Mouse (Mus musculus) heart, postnatal 0 days (tissue): ENCODE results near the gene Serinc4. TPM values are rescaled to one million over a fixed set of nuclear protein-coding genes. Genes with fewer than 3 reads are reported as not detected.

Experiments
- ATAC-seq: fragments of 200-750 bp; cut with Nextera tagmentation; 2 replicates; pipeline ENCODE4 v1.8.0; 2017; ENCODE audit warnings: low read depth, moderate number of reproducible peaks, moderate library complexity; ENCODE audit not compliant: insufficient read depth
- DNase-seq: peaks from one replicate; pipeline ENCODE4 v3.0.0-alpha.2; 2016; ENCODE audit warnings: low spot score
- H3K27ac ChIP-seq: fragments of 300-500 bp; sonication (generic); 2 replicates; pipeline ENCODE4 v1.5.1; 2014; ENCODE audit warnings: low read depth, mild to moderate bottlenecking
- H3K27me3 ChIP-seq: fragments of 300-500 bp; sonication (generic); 2 replicates; pipeline ENCODE4 v1.6.1; 2014; ENCODE audit warnings: low read length, mixed read lengths; ENCODE audit not compliant: control insufficient read depth, insufficient read depth
- H3K36me3 ChIP-seq: fragments of 300-500 bp; sonication (generic); replicated peaks from 2 replicates; pipeline ENCODE4 v1.6.1; 2014; ENCODE audit warnings: low read length, mixed read lengths; ENCODE audit not compliant: control insufficient read depth, insufficient read depth
- H3K4me1 ChIP-seq: fragments of 300-500 bp; sonication (generic); 2 replicates; pipeline ENCODE4 v1.6.1; 2014; ENCODE audit warnings: antibody characterized with exemption; ENCODE audit not compliant: control insufficient read depth, insufficient read depth
- H3K4me2 ChIP-seq: fragments of 300-500 bp; sonication (generic); 2 replicates; pipeline ENCODE4 v1.6.1; 2014; ENCODE audit warnings: low read depth, mild to moderate bottlenecking, low read length, moderate library complexity
- H3K4me3 ChIP-seq: fragments of 300-500 bp; sonication (generic); 2 replicates; pipeline ENCODE4 v1.5.1; 2014; ENCODE audit warnings: low read depth, low read length
- H3K9ac ChIP-seq: fragments of 300-500 bp; sonication (generic); replicated peaks from 2 replicates; pipeline ENCODE4 v1.6.1; 2014; ENCODE audit warnings: low read depth, low read length, mixed read lengths
- H3K9me3 ChIP-seq: fragments of 300-500 bp; sonication (generic); replicated peaks from 2 replicates; pipeline ENCODE4 v1.6.1; 2016; ENCODE audit warnings: low read length; ENCODE audit not compliant: control insufficient read depth
- CTCF ChIP-seq: IDR thresholded peaks from 2 replicates; pipeline ENCODE4 v1.5.1; 2016; ENCODE audit warnings: antibody characterized with exemption, control low read depth, low read depth
- EP300 ChIP-seq: IDR thresholded peaks from 2 replicates; pipeline ENCODE4 v1.6.1; 2016; ENCODE audit warnings: antibody characterized with exemption, low read depth
- WGBS: fragments of 180-500 bp; shearing (Covaris S2); extraction: QIAGEN DNeasy Blood & Tissue Kit; methylation state at CpG from one replicate; pipeline ENCODE4 v1.1.7; 2014; 5-methylcytosine and 5-hydroxymethylcytosine counted together
- polyA plus RNA-seq: library from polyadenylated mRNA; unstranded; fragments of >200 nt; fragmentation: Nextera tagmentation; extraction: Ambion mirVana; gene quantifications from 2 replicates; pipeline ENCODE4 v1.2.1, GENCODE M21; 2015
- total RNA-seq: library from RNA; depleted of rRNA; stranded (reverse); fragments of >200 nt; gene quantifications from 2 replicates; pipeline ENCODE4 v1.2.3, GENCODE M21; 2014; ENCODE audit warnings: low replicate concordance

The Serinc4 gene
- total and polyA plus RNA-seq, 2 experiments from 2014 or later, result 0.04 TPM; not detected in 1

- H3K4me1 ChIP-seq, result peaks cover 20% of the 10 kb centered on the region
- no peak overlapping the region for H3K9ac ChIP-seq
- H3K4me3 ChIP-seq, result no peak overlapping the region
- H3K27ac ChIP-seq, result no peak overlapping the region
- H3K36me3 ChIP-seq, result no peaks in the 10 kb centered on the region
- no peaks in the 10 kb centered on the region for H3K27me3 ChIP-seq
- no peak for TF ChIP-seq CTCF
- TF ChIP-seq EP300, result no peak
- DNase-seq (no peak), ATAC-seq (no peak)
- H3K9me3 ChIP-seq, result no peaks in the 10 kb centered on the region
- H3K4me2 ChIP-seq, result no peak overlapping the region
- WGBS, result 69% methylated on average over 3 of the region's 3 CpGs
Observed at GRCm38 (mm10) chr2:121445117-121445516, 11.5 kb downstream of the Serinc4 start.

- no peaks in the 10 kb centered on the region for H3K9me3 ChIP-seq
- peak within 1 kb of the TSS; percentile 51 for H3K4me3 ChIP-seq
- H3K27me3 ChIP-seq, result no peaks in the 10 kb centered on the region
- TF ChIP-seq CTCF (no peak), EP300 (no peak)
- peak within 1 kb of the TSS; percentile 18; the same call in 1 of the 2 replicates for H3K9ac ChIP-seq
- H3K36me3 ChIP-seq, result 0 out of 2 replicates have a peak, but pooled peaks cover 8% of the 10 kb centered on the region
- ATAC-seq (no peak), DNase-seq (no peak)
- H3K4me2 ChIP-seq, result peak within 1 kb of the TSS; percentile 88
- no peak within 1 kb of the TSS for H3K27ac ChIP-seq
- 100% methylated on average over 1 of the region's 1 CpGs for WGBS
- peaks cover 20% of the 10 kb centered on the region for H3K4me1 ChIP-seq
Observed at GRCm38 (mm10) chr2:121444178-121444577, 12.4 kb downstream of the Serinc4 start, which contains the start of gene Ell3. TSS of gene Ell3 (minus strand) at chr2:121444278.

GRCm38 (mm10) chr2:121443068-121443349 is 13.6 kb downstream of the Serinc4 start:
- no peak for ATAC-seq
- H3K4me3 ChIP-seq, result peak overlapping the region; percentile 51
- no peak overlapping the region for H3K27ac ChIP-seq
- no peak for TF ChIP-seq CTCF
- no peak for TF ChIP-seq EP300
- H3K36me3 ChIP-seq, result peaks cover 19% of the 10 kb centered on the region
- no peaks in the 10 kb centered on the region for H3K27me3 ChIP-seq
- peak overlapping the region; percentile 18; the same call in 1 of the 2 replicates for H3K9ac ChIP-seq
- 16% methylated on average over 8 of the region's 8 CpGs for WGBS
- no peak for DNase-seq
- H3K4me2 ChIP-seq, result peak overlapping the region; percentile 88
- no peaks in the 10 kb centered on the region for H3K9me3 ChIP-seq
- peaks cover 19% of the 10 kb centered on the region for H3K4me1 ChIP-seq

- H3K9me3 ChIP-seq, result no peaks in the 10 kb centered on the region
- ATAC-seq (peak; percentile 68; the same call in 1 of the 2 replicates), DNase-seq (peak; percentile 51)
- H3K4me3 ChIP-seq, result peak overlapping the region; percentile 51
- no peak overlapping the region for H3K27ac ChIP-seq
- peak overlapping the region; percentile 88 for H3K4me2 ChIP-seq
- TF ChIP-seq EP300, result no peak
- TF ChIP-seq CTCF, result no peak
- H3K27me3 ChIP-seq, result no peaks in the 10 kb centered on the region
- peaks cover 13% of the 10 kb centered on the region for H3K4me1 ChIP-seq
- 2% methylated on average over 30 of the region's 30 CpGs for WGBS
- H3K9ac ChIP-seq, result peak overlapping the region; percentile 18; the same call in 1 of the 2 replicates
- H3K36me3 ChIP-seq, result peaks cover 25% of the 10 kb centered on the region
Observed at GRCm38 (mm10) chr2:121442259-121443067, 14.1 kb downstream of the Serinc4 start.

- Histone ChIP-seq H3K27ac (no peak overlapping the region), H3K9ac (0 out of 2 replicates have a peak overlapping the region, but pooled peaks have one; percentile 10), H3K9me3 (no peaks in the 10 kb centered on the region), H3K4me1 (peaks cover 13% of the 10 kb centered on the region), H3K4me3 (peak overlapping the region; percentile 51), H3K36me3 (peaks cover 31% of the 10 kb centered on the region), H3K27me3 (no peaks in the 10 kb centered on the region), H3K4me2 (peak overlapping the region; percentile 88)
- DNase-seq (no peak), ATAC-seq (peak; percentile 24; the same call in 1 of the 2 replicates)
- TF ChIP-seq CTCF (no peak), EP300 (no peak)
- 16% methylated on average over 11 of the region's 11 CpGs for WGBS
Observed at GRCm38 (mm10) chr2:121441800-121442199, 14.8 kb downstream of the Serinc4 start.
